Mouse (Mus musculus) thymus, adult 2 months (tissue): ENCODE data around the gene Gpsm2. TPM values are rescaled to one million over a fixed set of nuclear protein-coding genes. Genes with fewer than 3 reads are reported as not detected.
A peak's percentile ranks its signal among the peaks of the same experiment; 100 is the strongest.

Experiments used
- DNase-seq: peaks from one replicate; pipeline ENCODE4 v3.0.0; 2021
- H3K27ac ChIP-seq: fragments of 200-500 bp; 2 replicates; pipeline ENCODE4 v1.5.1; 2012; ENCODE audit warnings: low read length, control low read depth; ENCODE audit not compliant: control insufficient read depth, insufficient read depth
- H3K27me3 ChIP-seq: fragments of 200-500 bp; 2 replicates; pipeline ENCODE4 v1.6.1; 2012; ENCODE audit warnings: mild to moderate bottlenecking, low read length, moderate library complexity, mixed read lengths; ENCODE audit not compliant: control insufficient read depth, insufficient read depth
- H3K36me3 ChIP-seq: fragments of 200-500 bp; 2 replicates; pipeline ENCODE4 v1.6.1; 2012; ENCODE audit warnings: mild to moderate bottlenecking, low read length, moderate library complexity; ENCODE audit not compliant: control insufficient read depth, insufficient read depth
- H3K4me1 ChIP-seq: fragments of 200-500 bp; replicated peaks from 2 replicates; pipeline ENCODE4 v1.6.1; 2012; ENCODE audit warnings: low read length; ENCODE audit not compliant: control insufficient read depth, insufficient read depth
- H3K4me3 ChIP-seq: fragments of 200-500 bp; 2 replicates; pipeline ENCODE4 v1.5.1; 2012; ENCODE audit warnings: mild to moderate bottlenecking, low read length, control low read depth, moderate library complexity; ENCODE audit not compliant: control insufficient read depth, insufficient read depth
- CTCF ChIP-seq: fragments of 200-500 bp; IDR thresholded peaks from 2 replicates; pipeline ENCODE4 v1.5.1; 2012; ENCODE audit warnings: mild to moderate bottlenecking, control low read depth, low read length, moderate library complexity, borderline replicate concordance; ENCODE audit not compliant: control insufficient read depth, poor library complexity, insufficient read depth; ENCODE audit errors: extremely low read depth
- POLR2A ChIP-seq: fragments of 200-500 bp; IDR thresholded peaks from 2 replicates; pipeline ENCODE4 v1.6.1; 2012; ENCODE audit warnings: mild to moderate bottlenecking, low read length, control low read depth, moderate library complexity; ENCODE audit not compliant: control insufficient read depth, poor library complexity, insufficient read depth; ENCODE audit errors: extremely low read depth
- WGBS: fragments of 180-500 bp; shearing (Covaris S2); methylation state at CpG from one replicate; pipeline ENCODE4 v1.1.7; 2018; 5-methylcytosine and 5-hydroxymethylcytosine counted together
- polyA plus RNA-seq: library from polyadenylated mRNA; depleted of rRNA; stranded (reverse); fragments of >200 nt; gene quantifications from 2 replicates; pipeline ENCODE4 v1.2.3, GENCODE M21; 2012

Gene Gpsm2
- polyA plus RNA-seq, 1 experiment, result 6.2 TPM

GRCm38 (mm10) chr3:108727776-108728175 lies 5.7 kb upstream of the Gpsm2 start:
- Histone ChIP-seq H3K4me3 (no peak overlapping the region), H3K27ac (no peak overlapping the region), H3K36me3 (no peaks in the 10 kb centered on the region), H3K27me3 (no peaks in the 10 kb centered on the region), H3K4me1 (peaks cover 2% of the 10 kb centered on the region; the same call in 1 of the 2 replicates)
- TF ChIP-seq POLR2A (no peak), CTCF (no peak)
- no peak for DNase-seq
- 39% methylated on average over 3 of the region's 3 CpGs for WGBS

- H3K36me3 ChIP-seq, result no peaks in the 10 kb centered on the region
- no peak overlapping the region for H3K4me3 ChIP-seq
- peaks cover 6% of the 10 kb centered on the region; the same call in 1 of the 2 replicates for H3K4me1 ChIP-seq
- H3K27ac ChIP-seq, result no peak overlapping the region
- no peak for DNase-seq
- H3K27me3 ChIP-seq, result no peaks in the 10 kb centered on the region
- TF ChIP-seq POLR2A (no peak), CTCF (no peak)
Measured at GRCm38 (mm10) chr3:108727344-108727743, 5.2 kb upstream of the Gpsm2 start.

- no peak for DNase-seq
- WGBS, result 68% methylated on average over 7 of the region's 7 CpGs
- Histone ChIP-seq H3K4me3 (no peak overlapping the region), H3K4me1 (peaks cover 6% of the 10 kb centered on the region; the same call in 1 of the 2 replicates), H3K27me3 (no peaks in the 10 kb centered on the region), H3K27ac (no peak overlapping the region), H3K36me3 (no peaks in the 10 kb centered on the region)
- TF ChIP-seq CTCF (no peak), POLR2A (no peak)
Measured at GRCm38 (mm10) chr3:108726413-108726812, 4.3 kb upstream of the Gpsm2 start.

GRCm38 (mm10) chr3:108721076-108721991 lies 775 bp downstream of the Gpsm2 start:
- peak; percentile 16 for DNase-seq
- WGBS, result 4% methylated on average over 44 of the region's 44 CpGs
- no peaks in the 10 kb centered on the region for H3K36me3 ChIP-seq
- no peak overlapping the region for H3K27ac ChIP-seq
- H3K4me1 ChIP-seq, result peaks cover 12% of the 10 kb centered on the region
- TF ChIP-seq POLR2A, result no peak
- TF ChIP-seq CTCF, result no peak
- H3K4me3 ChIP-seq, result peak overlapping the region; percentile 89
- H3K27me3 ChIP-seq, result no peaks in the 10 kb centered on the region

- TF ChIP-seq POLR2A (no peak), CTCF (no peak)
- Histone ChIP-seq H3K27me3 (no peaks in the 10 kb centered on the region), H3K4me3 (no peak overlapping the region), H3K27ac (no peak overlapping the region), H3K4me1 (peaks cover 12% of the 10 kb centered on the region), H3K36me3 (no peaks in the 10 kb centered on the region)
- no peak for DNase-seq
- WGBS, result 12% methylated on average over 3 of the region's 3 CpGs
Measured at GRCm38 (mm10) chr3:108719761-108720160, 2.3 kb downstream of the Gpsm2 start.

GRCm38 (mm10) chr3:108719357-108719756 lies 2.8 kb downstream of the Gpsm2 start:
- TF ChIP-seq POLR2A (no peak), CTCF (no peak)
- WGBS, result 85% methylated on average over 2 of the region's 2 CpGs
- H3K27ac ChIP-seq, result no peak overlapping the region
- no peak for DNase-seq
- H3K4me1 ChIP-seq, result peaks cover 12% of the 10 kb centered on the region
- no peaks in the 10 kb centered on the region for H3K36me3 ChIP-seq
- H3K27me3 ChIP-seq, result no peaks in the 10 kb centered on the region
- H3K4me3 ChIP-seq, result no peak overlapping the region
